Mouse (Mus musculus): ENCODE results near the gene Wdr76. TPM values are rescaled to one million over a fixed set of nuclear protein-coding genes. Genes with fewer than 3 reads are reported as not detected.
"Not testable (repeated sequence)": the region's sequence is repeated elsewhere in the genome, so short reads cannot be mapped to it uniquely, and the experiment has no call there.

Wdr76 gene
- total RNA-seq, 2 experiments from 2014 or later, result 4.7 to 4.9 TPM

DNA sequence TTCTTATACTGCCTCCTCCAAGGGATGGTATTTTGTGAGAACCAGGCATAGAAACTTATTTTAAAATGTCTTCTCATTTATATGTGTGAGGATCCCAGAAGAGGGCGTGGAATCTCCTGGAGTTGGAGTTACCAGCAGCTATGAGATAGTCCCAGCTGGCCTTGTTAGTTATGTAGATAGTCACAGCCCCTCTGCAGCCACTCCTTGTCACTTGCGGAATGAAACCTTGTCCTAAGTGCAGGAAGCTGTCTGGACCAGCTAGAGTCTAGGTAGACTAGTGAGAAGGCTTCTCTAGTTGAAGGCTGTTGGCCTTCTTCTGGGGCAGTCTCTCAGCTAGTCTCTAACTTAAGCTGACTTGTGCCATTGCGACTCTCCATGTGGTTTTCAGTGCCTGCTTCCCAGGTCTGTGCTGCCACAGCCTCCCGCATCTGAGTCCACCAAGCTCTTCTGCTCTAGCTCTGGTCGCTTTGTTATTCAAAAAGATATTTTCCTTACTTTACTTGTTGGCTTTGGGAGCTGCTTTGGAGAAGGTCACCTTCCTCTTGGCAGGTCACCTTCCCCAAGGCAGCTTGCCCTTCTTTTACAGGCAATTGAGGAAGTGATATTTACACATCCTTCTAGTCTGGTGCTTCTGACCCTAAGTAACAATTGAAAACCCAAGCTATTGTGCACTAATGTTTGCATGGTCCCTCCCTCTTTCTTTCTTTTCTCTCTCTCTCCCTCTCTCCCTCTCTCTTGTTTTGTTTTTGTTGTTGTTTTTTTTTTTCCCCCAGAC lies 6.7 kb downstream of the Wdr76 start:
- intact Hi-C loops (cut with DNase I); DNase-seq (ENCODE audit: low spot score in 2 of 2): not testable (repeated sequence)

DNA sequence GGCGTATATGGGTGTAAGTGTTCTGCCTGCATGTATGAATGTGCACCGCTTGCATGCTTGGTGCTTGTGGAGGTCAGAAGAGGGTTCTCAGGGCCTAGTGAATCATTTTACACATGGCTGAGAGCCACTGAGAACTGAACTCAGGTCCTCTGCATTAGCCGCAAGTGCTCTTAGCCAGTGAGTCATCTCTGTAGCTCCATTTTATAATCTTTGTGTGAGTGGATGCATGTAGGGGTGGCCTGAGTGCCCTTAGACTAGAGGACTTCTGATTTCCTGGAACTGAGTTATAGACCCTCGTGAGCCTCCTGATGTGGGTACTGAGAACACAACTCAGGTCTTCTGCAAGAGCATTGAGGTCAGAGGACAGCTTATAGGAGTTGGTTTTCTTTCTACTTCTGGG lies 7.7 kb downstream of the Wdr76 start:
- intact Hi-C loops (cut with DNase I), result no loop called here
- no peak for DNase-seq (ENCODE audit: low spot score in 2 of 2)

DNA sequence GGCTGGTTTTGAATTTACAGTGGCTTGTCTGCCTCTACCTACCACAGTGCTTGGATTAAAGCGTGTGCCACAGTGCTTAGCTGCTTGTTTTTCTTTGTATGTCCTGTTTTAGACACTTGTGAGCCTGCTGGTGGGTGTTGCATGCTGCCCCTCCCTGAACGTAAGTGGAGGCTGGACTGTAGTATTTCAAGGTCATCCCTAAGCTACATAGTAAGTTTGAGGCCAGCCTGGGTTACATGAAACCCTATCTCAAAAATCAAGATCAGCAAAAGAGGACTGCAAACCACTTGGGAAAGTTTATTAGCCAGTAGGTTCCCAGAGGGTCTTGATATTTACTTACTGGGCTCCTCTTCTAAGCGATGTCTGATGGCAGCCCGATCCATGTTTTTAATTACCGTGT lies 11.6 kb downstream of the Wdr76 start:
- intact Hi-C loops (cut with DNase I), result no loop called here
- DNase-seq (ENCODE audit: low spot score in 2 of 2), result no peak

DNA sequence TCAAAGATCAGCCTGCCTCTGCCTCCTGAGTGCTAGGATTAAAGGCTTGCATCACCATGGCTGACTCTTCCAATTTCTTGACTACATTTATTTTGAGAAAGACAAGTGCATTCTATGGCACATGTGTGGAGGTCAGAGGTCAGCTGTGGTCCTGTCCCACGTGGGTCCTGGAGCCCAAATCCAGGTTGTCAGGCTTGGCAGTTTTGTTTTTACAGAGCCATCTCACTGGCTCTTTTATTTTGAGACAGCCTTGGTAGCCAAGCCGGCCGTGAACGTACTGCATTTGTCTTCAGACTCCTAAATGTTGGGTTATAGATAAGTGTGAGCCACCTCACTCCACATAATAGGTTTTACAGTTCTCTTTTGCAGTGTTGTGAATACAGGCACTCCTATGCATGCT lies 12.2 kb downstream of the Wdr76 start:
- intact Hi-C loops (cut with DNase I); DNase-seq (ENCODE audit: low spot score in 2 of 2): not testable (repeated sequence)

DNA sequence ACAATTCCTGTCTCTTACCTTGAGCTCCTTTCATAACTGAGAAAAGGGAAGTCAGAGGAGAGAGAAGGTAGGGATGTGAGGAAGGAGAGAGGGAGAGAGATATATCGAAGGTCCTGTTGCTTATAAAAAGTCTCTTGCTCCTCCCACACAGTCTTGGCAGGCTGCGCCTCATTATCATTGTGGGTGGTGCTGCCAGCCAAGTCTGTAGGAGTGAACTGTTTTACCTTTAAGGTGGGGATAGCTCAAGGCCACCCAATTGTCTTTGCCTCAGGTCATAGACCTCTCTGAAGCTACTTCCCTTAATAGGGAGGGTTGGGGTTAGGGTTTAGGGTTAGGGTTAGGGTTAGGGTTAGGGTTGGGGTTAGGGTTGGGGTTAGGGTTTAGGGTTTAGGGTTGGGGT lies 15.5 kb downstream of the Wdr76 start:
- DNase-seq (ENCODE audit: low spot score in 2 of 2), result peak; percentile 42 to 59
- intact Hi-C loops (cut with DNase I), result no loop called here

DNA sequence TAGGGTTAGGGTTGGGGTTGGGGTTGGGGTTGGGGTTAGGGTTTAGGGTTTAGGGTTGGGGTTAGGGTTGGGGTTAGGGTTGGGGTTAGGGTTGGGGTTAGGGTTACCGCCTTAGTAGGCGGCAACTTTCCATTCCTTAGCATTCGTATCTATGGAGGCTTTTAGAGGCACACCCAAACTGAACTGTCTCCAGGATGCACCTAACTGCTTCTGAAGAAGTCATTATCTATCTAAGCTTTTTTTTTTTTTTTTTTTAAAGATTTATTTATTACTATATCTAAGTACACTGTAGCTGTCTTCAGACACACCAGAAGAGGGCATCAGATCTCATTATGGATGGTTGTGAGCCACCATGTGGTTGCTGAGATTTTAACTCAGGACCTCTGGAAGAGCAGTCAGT lies 16.3 kb downstream of the Wdr76 start:
- intact Hi-C loops (cut with DNase I); DNase-seq (ENCODE audit: low spot score in 2 of 2): not testable (repeated sequence)

DNA sequence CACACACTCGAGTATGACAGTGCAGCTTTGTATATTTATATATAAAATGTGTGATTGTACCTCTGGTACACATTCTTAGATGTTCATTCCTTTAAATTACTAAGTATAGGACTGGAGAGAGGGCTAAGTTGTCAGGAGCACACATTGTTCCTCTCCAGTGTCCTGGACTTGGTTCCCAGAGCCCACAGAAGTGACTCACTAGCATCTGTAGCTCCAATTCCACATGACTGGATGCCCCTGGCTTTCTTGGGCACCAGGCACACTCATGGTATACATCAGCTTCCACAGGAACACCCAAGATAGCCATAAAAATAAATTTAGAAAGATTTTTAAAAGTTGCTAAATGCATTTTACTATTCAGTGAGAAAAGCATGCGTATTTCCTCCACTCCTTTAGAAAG lies 18.5 kb downstream of the Wdr76 start:
- intact Hi-C loops (cut with DNase I), result no loop called here
- peak; percentile 46 to 58 for DNase-seq (ENCODE audit: low spot score in 2 of 2)

DNA sequence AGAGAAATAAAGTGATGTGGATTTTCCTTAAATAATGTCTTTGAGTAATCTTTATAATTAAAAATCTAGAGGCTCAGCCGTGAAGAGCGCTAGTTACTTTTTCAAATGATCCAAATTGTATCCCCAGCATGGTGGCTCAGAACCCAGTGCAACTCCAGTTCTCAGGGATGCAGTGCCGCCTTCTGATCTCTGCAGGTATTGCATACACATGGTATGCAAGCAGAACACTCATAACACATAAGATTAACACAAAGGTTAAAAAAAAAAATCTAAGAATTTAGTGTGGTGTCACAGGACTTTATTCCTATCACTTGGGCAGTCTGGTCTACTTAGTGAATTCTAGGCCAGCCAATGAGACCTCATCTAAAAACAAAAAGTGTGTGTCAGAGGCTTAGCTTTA lies 38.3 kb downstream of the Wdr76 start:
- intact Hi-C loops (cut with DNase I), result no loop called here
- DNase-seq (ENCODE audit: low spot score in 2 of 2), result no peak

DNA sequence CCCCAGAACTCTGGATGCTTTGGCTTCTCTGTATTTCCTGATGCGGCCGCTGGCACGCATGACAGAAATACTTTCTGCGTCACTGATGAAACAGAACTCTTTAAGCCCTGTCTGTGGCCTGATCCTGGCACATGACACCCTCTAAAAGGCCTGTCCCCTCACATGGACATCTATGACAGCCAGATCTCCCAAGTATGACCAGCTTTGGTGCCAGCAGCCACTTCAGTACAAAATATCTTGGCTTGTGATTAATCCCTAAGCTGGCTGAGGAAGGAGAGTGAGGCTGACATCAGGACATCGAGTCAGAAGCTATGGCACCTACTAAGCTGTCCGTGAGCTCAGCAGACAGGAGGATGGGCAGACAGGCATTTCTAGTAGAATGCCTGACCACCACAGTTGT lies 43.1 kb downstream of the Wdr76 start:
- no peak for DNase-seq (ENCODE audit: low spot score in 2 of 2)
- intact Hi-C loops (cut with DNase I), result no loop called here

DNA sequence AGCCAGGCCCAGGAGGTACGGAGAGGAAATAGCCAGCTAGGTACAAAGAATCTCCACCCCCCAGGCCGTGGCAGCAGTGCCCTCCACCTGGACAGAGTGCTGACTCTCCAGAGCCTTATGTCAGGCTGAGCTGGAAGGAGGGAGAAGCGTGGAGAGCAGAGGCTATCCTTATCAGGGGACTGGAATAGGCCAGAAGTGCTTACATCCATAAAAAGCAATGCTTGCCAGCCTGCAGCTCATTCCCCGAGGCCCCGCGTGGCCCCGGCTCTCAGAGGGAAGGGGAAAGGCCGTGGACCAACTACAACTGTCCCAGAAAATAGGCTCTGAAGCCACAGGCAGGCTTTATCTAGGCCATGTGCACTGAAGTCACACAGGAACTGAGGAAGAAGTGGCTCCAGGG lies 44.7 kb downstream of the Wdr76 start:
- intact Hi-C loops (cut with DNase I), result no loop called here
- no peak for DNase-seq (ENCODE audit: low spot score in 2 of 2)

DNA sequence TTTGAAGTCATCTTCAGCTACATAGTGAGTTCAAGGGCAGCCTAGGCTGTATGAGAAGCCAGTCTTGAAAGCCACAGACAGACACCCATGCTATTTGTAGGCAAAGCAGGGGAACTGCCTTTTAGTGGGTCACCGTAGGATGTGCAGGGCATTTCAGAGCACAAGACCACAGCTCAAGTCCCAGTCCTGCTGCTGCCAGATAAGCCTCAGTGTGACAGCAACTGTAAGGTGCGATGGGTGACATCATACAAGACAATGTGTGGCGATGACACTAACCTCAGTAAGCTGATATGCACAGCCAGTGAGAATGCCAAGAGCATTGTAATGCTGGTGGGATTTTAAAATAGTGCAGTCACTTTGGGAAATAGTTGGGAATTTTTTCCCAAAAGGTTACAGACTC lies 56.6 kb downstream of the Wdr76 start:
- no peak for DNase-seq (ENCODE audit: low spot score in 2 of 2)
- intact Hi-C loops (cut with DNase I), result no loop called here

DNA sequence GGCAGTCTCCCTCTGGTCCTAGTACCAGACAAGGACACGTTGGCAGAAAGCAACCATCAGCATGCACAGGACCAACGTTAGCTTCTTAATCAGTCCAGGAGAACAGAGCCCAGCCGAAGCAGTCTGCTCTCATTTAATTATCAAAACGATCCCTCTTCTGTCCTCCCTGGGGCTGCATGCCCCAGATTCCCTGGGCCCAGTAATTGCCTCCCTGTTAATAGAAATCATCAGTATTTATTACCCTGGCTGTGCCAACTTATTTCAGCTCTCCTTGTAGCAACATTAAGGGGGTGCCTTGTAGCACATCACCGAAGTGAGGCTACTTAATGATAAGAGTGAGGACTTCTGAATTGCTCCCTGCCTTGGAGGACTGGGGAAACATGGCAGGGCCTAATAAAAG lies 59.4 kb downstream of the Wdr76 start:
- no peak for DNase-seq (ENCODE audit: low spot score in 2 of 2)
- intact Hi-C loops (cut with DNase I), result no loop called here

DNA sequence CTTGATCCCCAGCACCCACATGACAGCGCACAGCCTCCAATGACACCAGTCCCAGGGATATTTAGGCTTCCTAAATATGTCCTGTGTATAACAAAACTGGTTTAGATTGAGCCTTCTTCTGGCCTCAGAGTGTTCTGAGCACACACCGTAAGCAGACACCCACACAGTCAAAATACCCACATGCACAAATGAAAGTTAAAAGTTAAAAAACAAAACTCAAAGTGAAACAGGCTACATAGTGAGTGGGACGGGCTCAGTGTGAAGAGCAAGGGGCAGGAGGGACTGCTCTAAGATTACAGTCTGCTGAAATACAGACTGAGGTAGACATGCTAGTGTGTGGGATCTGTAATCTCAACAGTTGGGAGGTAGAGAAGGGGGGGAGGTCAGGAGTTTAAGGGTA lies 63.5 kb downstream of the Wdr76 start:
- intact Hi-C loops (cut with DNase I), result loop anchor here (2.0 to 10.0 kb wide), 3 partner anchors 122 to 425 kb away; no protein-coding TSS in a partner anchor
- no peak for DNase-seq (ENCODE audit: low spot score in 2 of 2)

DNA sequence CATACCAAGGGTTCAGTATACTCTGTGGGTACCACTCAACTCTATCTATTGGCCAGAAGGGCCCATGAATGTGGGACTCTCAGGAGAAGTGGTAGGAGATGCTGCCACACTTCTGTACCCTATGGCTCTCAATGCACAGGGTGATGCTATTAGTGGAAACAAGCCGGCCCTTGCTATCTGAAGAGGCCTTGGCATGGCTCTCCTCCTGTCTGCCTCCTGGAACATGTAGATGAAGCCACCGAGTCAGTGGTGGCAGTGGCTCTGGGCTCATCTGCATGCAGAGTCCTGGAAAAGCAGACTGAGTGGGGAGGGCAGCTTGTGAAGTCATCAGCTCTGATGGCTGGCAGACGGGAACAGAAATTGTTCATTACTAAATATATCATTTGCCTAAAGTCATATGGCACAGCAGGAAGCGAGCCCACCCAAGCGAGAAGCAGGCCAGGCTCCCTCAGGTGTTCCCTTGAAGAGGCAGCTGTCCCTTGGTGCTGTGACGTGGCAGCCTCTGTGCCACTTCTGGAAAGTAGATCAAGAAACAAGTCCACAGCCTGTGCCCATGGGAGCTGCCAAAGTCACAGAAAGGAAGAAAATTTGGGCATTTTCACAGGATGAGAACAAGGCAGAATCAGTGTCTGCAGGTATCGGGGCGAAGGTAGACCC lies 64.6 kb downstream of the Wdr76 start:
- intact Hi-C loops (cut with DNase I), result loop anchor here (2.0 to 10.0 kb wide), 3 partner anchors 121 to 424 kb away; no protein-coding TSS in a partner anchor
- DNase-seq (ENCODE audit: low spot score in 2 of 2), result peak; percentile 33 to 40

DNA sequence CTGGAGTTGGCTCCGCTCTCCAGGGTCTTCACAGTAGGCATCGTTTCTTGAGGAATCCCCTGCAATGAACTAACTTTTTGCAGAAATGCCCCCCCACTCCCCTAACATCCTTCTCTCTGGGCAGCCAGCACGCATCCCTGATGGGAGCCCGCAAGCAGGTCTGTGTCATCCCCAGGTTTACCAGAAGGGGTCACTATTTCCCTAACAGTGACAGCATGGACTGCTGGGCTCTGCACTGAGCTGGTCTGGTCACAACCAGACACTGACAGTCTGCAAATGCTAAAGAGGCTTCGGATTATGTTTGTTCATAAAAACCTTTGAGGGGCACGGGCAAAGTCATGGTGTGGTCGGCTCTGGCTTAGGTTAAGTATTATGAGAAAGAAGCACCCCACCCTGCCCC lies 65.3 kb downstream of the Wdr76 start:
- intact Hi-C loops (cut with DNase I), result loop anchor here (2.0 to 10.0 kb wide), 3 partner anchors 121 to 423 kb away; no protein-coding TSS in a partner anchor
- DNase-seq (ENCODE audit: low spot score in 2 of 2), result peak; percentile 76 to 85

DNA sequence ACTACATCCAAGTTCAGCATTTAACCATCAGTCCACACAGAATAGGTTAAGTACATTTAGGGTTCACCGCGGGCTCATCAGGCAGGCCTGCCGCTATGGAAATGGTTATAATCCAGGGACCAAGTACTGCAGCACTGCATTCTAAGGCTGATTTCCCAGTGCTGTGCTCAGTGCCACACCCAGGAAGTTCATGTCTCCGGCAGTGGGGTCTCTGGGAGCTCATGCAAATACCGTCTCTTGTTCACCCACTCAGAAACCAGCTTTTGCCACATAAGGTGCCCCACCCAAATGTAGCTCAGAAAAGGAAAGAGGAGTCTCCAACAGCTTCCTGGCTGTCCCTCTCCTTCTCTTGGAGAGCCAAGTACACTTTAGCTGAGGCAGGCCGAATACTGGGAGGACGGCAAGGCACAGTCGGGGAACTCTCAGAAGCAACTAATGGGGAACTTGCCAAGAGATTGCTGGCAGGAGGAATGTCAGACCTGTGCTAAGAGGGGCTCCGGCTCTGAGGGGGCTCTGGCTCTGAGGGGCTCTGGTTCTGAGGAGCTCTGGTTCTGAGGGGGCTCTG lies 67.6 kb downstream of the Wdr76 start:
- intact Hi-C loops (cut with DNase I), result loop anchor here (5.0 to 10.0 kb wide), 2 partner anchors 118 to 421 kb away; no protein-coding TSS in a partner anchor
- no peak for DNase-seq (ENCODE audit: low spot score in 2 of 2)

DNA sequence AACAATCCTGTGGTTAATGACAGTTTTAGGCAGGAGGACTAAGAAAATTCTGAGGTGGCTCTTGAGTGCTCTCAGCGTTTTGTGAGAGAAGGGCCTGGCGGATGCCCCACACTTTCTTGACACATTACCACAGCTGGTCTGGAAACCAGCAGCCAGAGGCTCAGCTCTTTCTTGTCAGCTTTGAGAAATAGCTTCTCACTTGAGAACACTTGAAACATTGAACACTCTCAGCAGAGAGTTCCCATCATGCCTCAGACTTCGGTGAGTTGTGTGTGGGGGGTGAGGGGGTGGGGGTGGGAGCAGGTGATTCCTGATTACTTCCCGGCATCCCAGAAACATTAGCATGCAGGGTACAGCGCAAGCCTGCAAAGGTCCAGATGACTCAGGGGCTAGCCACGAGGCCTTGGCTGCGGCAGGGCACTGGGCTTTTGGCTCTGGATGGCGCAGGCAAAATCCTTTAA lies 69.2 kb downstream of the Wdr76 start:
- DNase-seq (ENCODE audit: low spot score in 2 of 2), result no peak
- intact Hi-C loops (cut with DNase I), result loop anchor here (10.0 kb wide), 1 partner anchor 419 kb away; no protein-coding TSS in a partner anchor

DNA sequence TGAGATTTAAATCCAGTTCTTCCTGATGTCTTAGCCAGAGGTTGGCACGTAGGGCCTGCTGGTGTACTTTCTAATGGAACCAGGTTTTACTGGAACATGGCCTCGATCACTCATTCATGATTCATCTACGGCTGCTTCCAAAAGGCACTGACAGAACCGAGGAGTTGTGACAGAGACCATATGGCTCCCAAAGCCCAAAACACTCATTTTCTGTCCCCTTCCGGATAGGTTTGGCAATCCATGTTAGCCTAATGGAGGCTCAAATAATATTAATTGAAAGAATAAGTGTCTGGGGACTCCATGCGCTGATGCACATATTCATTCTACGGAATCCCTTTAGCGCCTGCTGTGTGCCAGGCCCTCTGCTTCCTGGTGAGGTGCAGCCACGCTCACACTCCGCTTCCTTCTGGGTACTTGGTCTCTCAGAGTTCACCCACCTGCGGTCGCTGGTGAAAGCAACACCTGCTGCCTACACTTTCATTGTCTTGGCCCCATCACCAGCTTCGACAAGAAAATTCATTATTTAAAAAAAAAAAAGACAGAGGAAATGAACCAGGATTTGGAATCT lies 76.4 kb downstream of the Wdr76 start:
- intact Hi-C loops (cut with DNase I), result no loop called here
- no peak for DNase-seq (ENCODE audit: low spot score in 2 of 2)

DNA sequence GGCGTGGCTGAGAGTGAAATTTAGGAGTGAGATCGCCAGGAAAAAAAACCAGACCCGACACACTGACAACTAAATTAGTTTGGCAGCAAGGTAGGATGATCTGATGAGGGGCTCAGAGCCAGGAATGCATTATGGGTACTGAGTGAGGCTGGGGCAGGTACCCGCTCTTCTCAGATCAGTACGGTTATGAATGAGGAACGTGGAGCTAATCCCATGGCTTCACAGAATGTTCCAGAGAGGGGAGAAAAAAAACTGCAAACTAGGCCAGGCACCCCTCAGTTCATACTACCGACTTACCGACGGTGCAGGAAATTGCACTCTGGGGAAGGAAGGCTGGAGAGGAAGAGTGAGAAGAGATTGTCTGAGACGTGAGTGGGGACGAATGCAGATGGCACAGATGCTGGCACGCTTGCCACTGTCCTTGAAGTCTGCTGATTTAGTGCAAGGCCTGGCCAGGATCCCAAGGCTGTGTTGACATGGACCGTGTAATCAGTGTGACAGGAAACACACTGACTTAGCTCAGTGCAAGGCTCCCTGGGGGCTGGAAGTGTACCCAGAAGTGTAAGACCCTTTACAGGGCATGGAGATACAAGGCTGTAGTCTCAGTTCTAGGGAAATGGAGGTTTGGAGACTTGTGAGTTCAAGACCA lies 77.1 kb downstream of the Wdr76 start:
- DNase-seq (ENCODE audit: low spot score in 2 of 2), result no peak
- intact Hi-C loops (cut with DNase I), result no loop called here

DNA sequence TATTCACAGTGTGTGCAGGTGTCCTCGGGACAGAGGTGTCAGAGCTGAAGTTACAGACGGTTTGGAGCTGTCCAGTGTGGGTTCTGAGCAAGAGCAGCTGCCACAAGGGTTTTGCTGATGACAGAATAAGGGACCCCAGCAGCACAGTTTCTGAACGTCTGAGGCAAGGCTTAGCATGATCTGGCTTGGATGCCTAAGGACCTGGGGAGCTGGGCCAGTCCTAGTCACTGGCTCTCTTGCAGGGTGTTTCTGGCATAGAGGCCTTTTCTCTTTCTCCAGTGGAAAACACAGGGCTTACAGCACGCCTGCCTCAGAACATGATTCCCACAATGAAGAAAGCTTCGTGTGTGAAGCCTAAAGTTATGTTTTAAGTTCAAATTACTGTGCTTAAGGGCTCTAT lies 78.2 kb downstream of the Wdr76 start:
- no peak for DNase-seq (ENCODE audit: low spot score in 2 of 2)
- intact Hi-C loops (cut with DNase I), result no loop called here

Measured in left cerebral cortex, postnatal 36 days (tissue).